Mouse (Mus musculus) kidney, postnatal 4 days (tissue): Measurements from ENCODE around the gene Tcf25.
A peak's percentile ranks its signal among the peaks of the same experiment; 100 is the strongest.

Experiments
- DNase-seq, 2 experiments: peaks; one replicate each; pipeline ENCODE4 v3.0.0; 2021; ENCODE audit warnings: mixed read lengths in 2 of 2

Tcf25 gene

DNA sequence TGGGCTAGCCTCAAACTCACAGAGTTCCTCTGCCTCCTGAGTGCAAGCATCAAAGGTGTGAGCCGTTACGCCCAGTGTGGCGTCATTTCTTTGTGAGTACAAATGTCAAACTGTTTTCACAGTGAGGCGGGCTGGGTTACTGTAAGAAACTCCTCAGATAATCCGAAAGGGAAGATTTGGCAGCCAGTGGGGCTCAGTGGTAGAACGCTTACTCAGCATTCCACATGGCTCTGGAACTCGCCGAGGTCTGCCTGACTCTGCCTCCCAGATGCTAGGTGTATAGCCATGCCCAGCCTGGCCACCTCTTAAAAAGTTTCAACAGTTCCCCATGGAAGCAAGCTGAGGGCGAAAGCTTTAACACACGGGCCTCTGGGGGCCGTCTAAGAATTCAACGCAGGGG, 21.4 kb upstream of the Tcf25 start:
- no peak for DNase-seq

DNA sequence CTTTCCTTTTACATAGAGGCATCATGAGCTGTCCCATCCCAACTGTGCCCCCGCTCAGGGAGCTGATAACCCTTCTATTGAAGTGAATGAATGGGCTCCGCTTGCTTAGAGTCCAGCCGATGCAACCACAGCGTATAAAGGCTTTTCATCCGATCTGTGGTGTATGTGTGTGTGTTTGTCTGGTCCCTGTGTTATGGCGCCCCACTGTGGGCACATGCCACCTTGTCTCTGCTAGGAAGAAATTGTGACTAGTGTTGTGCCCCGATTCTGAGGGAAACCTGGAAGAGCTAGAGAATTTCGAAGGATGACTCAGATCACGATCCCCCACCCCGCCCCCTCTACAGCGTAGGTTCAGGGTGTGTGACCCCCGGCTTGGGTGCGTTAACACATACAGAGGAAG, 20.8 kb upstream of the Tcf25 start:
- DNase-seq, result peak; percentile 85 to 89

GRCm38 (mm10) chr8:123353216-123353615, 20.3 kb upstream of the Tcf25 start:
- no peak for DNase-seq

DNA sequence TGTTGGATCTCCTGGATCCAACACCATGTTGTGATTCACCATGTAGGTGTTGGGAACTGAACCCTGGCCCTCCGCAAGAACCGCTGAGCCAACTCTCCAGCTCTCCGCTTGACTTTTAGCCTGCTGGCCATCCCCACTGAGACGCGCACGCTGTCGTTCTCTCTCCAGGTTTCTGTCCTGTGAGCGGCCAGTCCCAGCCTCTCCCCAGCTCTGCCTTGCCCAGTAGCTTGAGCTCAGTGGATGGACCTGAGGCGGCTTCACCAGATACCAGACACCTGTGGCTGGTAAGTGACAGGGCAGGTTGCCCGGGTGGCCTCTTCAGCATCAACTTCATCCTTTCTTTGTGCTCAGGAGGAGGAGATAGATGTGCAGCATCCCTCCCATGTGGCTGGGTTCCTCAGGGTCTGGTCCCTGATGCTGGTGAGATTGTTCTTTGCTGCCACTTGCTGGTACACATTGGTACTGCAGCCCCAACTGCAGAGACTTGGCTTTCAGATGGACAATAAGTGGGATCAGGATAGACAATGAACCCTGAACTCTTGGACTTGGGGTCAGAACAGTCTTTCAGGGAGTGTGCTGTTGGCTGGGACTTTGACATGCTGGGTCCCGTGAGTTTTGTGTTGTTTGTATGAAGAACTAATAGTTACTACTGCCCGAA, 12.3 kb upstream of the Tcf25 start:
- peak; percentile 88 to 89 for DNase-seq

DNA sequence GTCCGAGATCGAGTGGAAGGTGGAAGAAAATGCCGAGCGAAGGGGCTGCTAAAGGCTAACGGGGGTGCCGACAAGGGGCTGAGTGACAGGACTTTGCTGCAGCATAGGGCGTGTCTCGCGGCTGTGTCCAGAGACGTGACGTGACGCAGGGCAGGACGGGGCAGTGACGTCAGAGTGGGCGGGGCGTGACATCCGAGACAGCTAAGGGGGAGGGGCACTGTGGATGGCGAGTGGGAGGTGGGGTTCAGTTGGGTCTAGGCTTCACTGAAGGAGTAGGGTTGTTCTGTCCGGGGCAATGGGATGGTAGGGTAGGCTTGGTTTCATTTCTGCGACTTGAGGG, 656 bp downstream of the Tcf25 start:
- peak; percentile 99 for DNase-seq

DNA sequence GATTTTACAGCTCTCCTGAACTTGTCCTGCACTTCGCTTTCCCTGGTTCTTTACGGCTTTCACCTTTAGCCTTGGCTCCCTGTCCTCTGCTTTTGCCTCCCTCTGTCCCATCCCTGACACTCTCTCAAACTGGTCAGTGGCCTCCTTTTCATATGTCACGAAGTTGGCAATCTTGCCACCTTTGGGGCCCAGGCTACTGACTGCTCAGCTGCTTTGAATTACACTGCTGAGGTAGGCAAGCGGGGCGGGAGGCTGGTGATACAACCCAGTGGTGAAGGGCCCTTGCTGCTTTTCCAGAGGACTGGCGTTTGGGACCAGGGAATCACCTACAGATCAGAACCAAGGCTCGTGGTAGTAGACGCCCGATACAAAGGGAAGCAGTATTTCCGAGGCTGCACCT, 2.1 kb downstream of the Tcf25 start:
- no peak for DNase-seq

- no peak for DNase-seq
Observed at GRCm38 (mm10) chr8:123376106-123376505, 2.6 kb downstream of the Tcf25 start.

GRCm38 (mm10) chr8:123381711-123382110, 8.2 kb downstream of the Tcf25 start:
- DNase-seq, result no peak

DNA sequence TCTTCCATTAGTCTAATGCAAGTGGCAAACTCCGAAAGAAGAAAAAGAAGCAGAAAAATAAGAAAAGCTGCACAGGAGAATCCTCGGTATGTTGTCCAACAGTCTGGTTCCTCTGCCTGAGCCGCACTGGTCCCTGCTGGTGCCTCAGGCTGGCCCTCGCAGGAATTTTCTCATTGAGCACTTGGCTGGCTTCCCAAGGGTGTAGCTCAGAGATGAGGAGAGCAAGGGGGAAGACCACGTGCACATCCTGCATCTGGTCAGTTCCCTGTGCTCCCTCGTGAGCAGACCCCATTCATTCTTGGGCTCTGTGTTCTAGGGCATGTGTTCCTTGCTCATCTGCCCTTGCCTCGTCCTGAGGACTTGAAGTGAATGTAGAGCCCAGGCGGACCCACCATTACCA, 9.0 kb downstream of the Tcf25 start:
- no peak for DNase-seq

DNA sequence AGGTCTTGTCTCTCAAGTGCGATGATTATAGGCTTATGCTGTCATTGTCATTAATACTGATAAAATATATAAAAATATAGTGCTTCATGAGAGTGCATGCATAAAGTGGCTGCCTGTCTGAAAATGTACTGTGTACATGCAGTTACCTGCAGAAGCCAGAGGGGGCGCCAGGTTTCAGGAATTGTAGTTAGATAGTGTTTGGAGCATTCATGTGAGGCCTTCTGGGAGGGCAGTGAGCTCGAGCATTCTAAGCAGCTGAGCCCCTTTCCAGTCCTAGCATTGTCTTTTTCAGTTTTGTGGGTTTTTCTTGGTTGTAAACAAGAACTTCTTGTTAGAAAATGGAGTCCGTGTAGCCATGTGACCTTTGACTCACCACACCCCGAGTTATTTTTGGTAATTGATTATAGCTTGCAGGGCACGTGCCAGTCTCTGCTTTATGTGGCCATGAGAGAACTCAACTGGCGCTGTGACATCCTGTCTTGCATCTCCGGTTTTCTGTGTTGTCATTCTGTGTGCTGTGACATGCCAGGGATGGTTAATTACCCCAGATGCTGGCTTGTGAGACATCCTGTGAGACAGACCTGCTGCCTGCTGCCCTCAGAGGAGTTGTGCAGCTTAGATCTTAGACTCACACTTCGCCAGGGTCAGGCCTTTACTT, 11.5 kb downstream of the Tcf25 start:
- DNase-seq, result peak; percentile 59 to 62

GRCm38 (mm10) chr8:123387041-123387440, 13.5 kb downstream of the Tcf25 start:
- no peak for DNase-seq

- no peak for DNase-seq
Observed at GRCm38 (mm10) chr8:123387801-123388200, 14.2 kb downstream of the Tcf25 start.

DNA sequence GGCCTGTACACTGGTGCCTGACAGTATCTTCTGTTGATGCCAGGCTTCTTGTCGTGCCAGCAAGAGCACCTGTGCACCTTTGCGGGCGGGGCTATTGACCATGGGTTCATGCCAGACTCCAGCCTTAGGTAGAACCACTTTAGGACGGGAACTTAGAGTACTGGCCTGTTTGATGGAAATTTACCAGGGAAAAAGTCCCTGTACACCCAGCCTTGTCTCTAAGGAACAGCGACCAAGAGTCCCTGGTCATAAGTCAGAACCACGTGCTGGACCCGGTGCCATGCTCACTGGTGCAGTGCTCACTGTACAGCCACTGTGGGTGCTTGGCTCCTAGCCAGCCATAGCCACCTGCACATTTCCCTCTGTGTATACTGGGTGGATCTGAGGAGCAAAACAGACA, 15.5 kb downstream of the Tcf25 start:
- no peak for DNase-seq

GRCm38 (mm10) chr8:123398308-123398707, 24.8 kb downstream of the Tcf25 start:
- DNase-seq, result no peak

GRCm38 (mm10) chr8:123401936-123402335, 28.4 kb downstream of the Tcf25 start:
- DNase-seq, result no peak

DNA sequence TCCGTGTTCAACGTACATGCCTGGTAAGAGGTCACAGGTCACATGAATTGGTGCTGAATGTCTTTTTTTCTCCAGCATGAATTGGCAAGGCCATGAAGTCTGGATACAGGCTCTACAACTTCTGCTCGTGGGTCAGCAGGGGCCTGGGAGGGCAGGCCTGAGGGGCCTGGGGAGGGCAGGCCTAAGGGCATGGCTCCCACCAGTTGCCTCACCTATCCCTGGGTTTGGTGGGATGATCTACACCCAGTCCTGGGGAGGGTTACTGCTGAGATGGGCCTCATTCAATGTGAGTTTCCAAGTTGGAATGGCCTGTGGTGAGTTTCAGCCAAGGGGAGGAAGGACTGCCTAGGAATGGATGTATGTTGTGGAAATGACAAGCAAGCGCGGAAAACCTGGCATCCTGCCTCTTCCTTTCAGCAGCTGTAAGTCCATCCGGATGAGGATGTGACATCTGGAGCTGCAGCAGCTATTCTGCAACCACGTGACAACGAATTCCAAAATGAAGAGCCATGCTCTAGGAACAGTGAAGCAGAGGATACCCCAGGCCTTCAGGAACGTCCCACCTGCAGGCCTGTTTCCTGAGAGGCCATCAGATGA, 29.3 kb downstream of the Tcf25 start:
- DNase-seq, result peak; percentile 30 to 49

GRCm38 (mm10) chr8:123404521-123404920, 31.0 kb downstream of the Tcf25 start:
- DNase-seq, result peak in 1 of 2 experiments; percentile 29

DNA sequence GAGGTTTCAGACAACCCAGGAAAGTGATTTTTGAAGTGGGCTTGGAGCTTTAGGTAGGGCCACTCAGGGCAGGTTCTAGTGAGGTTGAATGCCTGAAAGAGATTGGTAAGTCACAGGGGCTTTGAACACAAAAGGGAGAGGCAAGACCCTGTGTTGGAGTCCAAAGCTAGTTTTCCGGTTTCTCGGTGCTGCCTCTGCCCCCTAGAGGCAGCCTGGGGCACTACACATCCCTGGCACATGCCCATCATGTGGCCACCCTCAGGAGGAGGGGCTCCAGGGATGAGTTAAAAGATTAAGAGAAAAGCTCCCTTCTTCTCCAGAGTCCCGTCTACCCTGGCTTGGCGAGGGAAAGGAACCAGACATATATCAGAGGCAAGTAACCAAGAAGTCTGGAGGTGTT, 33.2 kb downstream of the Tcf25 start, which contains the start of gene Mc1r:
Gene Mc1r, plus strand, starts transcription at position 322 of the 400 bp plus-strand sequence.
- peak; percentile 71 to 80 for DNase-seq

DNA sequence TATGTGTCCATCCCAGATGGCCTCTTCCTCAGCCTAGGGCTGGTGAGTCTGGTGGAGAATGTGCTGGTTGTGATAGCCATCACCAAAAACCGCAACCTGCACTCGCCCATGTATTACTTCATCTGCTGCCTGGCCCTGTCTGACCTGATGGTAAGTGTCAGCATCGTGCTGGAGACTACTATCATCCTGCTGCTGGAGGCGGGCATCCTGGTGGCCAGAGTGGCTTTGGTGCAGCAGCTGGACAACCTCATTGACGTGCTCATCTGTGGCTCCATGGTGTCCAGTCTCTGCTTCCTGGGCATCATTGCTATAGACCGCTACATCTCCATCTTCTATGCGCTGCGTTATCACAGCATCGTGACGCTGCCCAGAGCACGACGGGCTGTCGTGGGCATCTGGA, 34.1 kb downstream of the Tcf25 start:
- DNase-seq, result no peak

DNA sequence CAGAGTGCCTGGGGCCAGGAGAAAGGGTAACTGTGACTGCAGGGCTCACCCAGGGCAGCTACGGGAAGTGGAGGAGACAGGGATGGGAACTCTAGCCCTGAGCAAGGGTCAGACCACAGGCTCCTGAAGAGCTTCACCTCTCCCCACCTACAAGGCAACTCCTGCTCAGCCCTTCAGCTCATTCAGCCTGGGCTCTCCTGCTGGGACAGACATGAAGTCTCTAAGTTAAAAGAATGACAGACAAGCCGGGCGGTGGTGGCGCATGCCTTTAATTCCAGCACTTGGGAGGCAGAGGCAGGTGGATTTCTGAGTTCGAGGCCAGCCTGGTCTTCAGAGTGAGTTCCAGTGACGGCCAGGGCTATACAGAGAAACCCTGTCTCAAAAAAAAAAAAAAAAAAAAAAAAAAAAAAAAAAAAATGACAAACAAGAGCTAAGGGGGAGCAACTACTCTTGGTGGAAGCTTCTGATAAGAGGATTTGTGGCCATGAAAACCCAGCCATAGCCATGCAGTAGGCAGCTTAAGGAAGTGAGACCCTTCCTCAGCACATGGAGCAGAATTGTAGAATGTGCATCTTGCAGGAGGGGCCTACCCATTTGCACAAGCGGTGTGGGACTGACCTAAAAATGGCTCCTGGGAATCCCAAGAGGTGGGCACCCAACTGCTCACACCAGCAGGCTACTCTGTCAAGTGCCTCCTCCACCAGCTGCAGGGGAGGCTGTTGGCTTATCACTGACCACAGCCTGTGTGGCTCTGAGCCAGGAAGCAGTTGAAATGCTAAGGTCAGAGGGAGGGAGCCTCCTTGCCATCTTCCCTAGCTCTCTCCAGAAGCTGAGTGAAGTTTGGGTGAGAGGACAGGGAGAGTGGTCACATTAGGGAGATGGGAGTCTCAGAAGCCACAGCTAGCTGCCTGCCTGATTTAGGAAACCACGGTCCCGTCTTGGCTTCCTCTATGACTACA, 35.3 kb downstream of the Tcf25 start:
- DNase-seq, result no peak

DNA sequence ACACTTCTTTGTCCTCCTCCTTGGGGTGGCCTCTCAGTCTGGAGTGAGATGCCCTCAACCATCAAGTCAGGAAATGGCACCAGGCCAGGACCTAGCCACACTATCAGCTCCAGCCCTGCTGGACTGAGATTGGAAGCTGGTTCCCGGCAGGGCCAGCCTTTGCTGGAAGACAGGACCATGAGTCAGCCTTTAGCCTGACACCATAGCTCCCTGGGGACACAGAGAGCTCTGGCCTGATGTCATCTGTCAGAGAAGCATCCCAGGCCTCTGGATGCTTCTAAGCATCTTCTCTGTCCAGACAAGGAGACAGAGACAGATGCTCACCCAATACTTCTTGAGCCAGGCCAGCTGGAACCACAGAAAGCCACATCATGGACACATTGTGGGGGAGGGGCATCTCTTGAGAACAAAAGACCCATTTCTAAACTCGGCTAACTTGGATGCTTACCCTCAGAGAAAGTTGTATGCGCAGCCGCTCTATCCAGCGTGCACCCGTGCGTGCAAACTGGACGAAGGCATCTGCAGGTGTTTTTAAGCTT, 36.6 kb downstream of the Tcf25 start:
- peak; percentile 24 to 33 for DNase-seq

- no peak for DNase-seq
Observed at GRCm38 (mm10) chr8:123410788-123411187, 37.2 kb downstream of the Tcf25 start.

- DNase-seq, result peak; percentile 55 to 64
Observed at GRCm38 (mm10) chr8:123411246-123411645, 37.7 kb downstream of the Tcf25 start, which contains the start of gene Tubb3. Gene Tubb3 (plus strand): TSS chr8:123411424.
